Mouse (Mus musculus) erythroblast, embryonic 14.5 days (primary cell): ENCODE results near the gene Zfp982.
"Not testable (repeated sequence)": the region's sequence is repeated elsewhere in the genome, so short reads cannot be mapped to it uniquely, and the experiment has no call there.

Experiments
- GATA1 ChIP-seq: IDR thresholded peaks from 2 replicates; pipeline ENCODE4 v1.6.1; 2012; ENCODE audit warnings: low read length, inconsistent platforms, mixed read lengths
- TAL1 ChIP-seq: IDR thresholded peaks from 3 replicates; pipeline ENCODE4 v1.6.1; 2012; ENCODE audit warnings: low read length, inconsistent platforms, mixed read lengths

DNA sequence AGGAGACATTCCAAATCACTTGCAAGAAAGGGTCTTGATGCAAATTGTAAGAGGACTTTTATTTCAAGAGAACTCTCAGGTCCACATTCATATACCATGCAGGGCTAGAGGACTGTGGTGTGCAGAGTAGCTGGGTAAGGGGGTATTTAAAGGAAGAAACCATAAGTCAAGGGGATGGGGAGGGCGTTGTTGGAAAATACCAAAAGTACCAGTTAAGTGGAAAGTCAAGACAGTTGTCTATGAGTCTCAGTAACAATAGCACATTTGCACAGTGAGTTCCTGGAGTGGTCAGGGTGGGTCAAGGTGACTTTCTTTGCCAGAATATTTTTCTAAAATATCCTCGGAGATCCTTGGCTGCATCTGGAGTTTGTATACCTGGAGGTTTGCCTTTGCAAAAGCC is 42.2 kb upstream of the Zfp982 start:
- not testable (repeated sequence) for TF ChIP-seq TAL1, GATA1
